Mouse (Mus musculus): ENCODE data around the gene Tent2.

Tent2 gene

DNA sequence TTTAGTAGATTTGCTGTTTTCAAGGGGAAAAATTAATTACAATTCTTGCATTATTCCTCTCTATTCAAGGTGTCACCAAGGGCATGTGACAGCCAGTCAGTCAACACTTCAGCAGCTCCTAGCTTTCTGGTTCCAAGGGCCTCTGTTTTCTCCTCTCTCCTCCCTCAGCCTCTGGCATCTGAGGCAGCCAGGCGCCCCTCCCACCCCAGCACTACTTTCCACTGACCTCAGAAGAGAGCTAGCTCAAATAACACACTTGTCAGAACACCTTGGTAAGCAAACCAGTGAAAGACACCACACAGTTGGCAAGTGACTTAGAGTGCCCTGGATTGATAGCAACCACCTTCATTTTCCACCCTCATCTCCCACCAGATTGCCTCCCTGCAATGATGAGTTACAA lies 54.1 kb downstream of the Tent2 start:
- DNase-seq = no peak

DNA sequence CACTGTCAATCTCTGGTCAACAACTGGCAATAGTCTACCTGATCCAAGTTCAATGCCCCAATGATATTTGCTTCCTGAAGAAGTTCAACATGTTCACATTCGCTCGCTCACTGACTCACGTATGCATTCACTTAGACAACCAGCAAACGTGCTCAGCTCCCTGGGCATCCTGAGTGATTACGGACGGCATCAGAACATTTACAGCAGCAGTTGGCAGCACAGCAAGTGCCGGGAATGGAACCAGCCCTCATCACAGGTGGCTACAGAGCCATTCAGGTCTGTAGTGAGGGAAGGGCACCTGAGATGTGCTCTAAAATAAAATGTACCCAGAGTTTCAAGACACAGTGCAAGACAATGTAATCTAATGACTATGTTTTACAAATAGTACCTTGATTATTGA lies 55.1 kb downstream of the Tent2 start:
- peak; percentile 59 for DNase-seq

DNA sequence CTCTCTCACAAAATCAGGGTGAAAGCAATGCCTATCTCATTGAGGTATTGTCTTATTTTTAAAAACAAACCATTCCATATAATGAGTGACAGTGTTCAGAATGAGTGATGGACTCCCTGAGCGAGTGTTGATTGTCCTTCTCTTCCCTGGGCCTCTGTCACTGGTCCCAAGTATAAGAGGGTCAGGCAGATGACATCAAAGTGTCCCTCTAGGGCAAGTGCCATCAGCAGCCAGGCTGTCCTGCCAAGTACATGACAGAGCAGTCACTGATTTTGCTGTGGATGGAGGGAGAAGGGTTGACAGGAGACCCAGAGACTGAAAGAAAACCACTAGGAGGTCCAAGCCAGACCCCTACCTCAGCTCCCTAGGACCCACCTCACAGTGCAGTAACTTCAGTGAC lies 55.9 kb downstream of the Tent2 start:
- DNase-seq = no peak

DNA sequence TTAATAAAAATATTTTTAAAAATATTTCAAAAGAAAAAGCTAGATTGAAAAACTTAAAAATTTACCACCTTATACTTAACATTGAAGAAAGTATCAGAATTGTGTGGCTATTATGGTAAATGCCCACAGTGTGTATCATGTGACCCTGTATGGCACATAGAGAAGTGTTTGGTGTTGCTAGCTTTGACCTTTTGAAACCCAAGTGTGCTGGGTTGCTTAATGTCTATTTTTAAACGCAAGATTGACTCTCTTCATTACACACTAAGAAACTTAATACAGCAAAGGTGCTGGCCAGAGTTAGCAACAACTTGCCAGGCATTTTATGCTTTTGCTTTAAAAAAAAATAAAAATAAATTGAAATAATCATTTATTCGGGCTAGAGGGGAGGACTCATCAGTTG lies 56.7 kb downstream of the Tent2 start:
- no peak for DNase-seq

DNA sequence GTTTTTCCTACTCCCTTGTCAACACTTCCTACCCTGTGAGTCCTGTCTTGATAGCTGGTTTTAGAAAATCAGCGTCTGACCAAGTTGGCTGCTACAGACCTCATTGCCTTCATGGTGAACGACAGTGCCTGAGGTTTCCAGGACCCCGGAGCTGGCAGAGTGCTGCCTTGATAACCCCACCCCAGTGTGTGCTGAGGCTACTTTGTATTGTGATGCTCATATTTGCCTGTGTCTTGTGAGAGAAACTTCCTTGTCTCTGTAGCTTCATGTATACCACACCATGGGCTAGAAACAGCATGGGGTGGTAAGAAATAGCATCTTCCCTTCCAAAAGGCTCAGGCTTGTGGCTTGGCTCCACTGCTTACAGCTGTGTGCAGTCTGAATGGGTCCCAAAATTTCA lies 61.5 kb downstream of the Tent2 start:
- DNase-seq = no peak

DNA sequence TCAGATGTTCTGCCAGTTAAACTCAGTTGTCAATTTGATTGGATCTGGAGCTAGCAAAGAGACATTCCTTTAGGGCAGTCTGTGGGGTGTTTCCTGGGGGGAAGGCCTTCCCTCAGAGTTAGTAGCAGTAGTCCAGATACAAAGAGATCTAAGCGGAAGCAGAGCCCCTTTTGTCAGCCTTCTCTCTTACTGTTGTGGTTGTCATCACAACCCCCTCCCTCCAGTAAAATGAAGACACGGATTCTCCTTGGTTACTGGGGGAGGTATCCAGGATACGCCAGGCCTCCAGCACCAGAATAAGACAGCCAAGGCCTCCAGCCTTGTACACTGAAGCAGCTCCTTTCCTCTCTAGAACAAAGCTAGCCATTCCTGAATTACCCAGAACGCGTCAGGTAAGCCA lies 63.2 kb downstream of the Tent2 start:
- DNase-seq = no peak

DNA sequence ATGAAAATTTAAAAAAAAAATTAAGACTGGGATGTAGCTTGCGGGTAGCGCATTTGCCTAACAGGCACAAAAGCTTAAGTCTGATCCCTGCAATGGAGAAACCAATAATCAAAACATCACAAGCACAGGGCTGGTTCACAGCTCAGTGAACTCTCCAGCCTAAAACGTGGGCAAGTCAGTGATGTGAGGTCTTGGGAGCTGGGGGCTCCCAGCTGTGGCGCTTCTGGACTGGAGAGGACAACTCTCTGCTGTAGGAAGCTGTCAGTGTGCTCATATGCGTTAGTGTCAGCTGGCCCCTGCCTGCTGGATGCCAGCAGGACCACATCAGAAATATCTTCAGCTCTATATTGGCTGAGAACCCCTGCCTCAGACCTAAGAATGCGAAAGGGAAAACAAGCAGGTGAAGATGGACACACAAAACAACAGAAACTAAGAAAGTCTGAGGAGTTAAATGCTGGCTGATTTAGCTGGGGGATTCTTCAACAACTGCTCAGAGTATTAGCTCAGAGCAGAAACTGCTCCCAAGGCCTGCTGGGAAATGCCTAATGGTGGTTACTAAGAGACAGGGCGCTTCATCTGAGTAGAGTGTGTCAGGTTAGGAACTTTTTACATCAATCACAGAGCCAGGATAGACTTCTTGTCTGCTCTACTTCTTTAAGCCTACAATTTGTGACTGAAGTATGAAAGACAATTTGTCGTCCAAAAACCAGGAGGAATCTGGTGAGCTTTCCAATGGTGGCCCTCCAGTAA lies 63.9 kb downstream of the Tent2 start:
- no peak for DNase-seq

DNA sequence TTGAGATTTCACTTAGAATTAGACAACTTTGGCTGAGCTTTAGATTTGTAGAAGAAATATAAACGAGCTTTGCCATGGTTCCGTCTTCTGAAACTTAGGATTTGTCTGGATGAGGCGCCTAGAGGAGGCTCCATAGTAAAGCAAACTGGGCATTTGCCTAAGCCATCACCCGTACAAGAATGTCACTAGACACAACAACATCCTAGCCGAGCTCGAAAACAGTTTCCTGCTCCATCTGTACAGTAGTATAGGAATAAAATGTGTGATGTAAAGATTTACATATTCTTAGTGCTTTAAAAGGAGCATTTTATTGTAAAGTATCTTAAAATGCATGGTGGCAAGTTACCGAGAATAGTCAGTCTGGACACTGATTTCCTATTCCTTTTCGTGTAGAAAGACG lies 69.9 kb downstream of the Tent2 start:
- DNase-seq = no peak

DNA sequence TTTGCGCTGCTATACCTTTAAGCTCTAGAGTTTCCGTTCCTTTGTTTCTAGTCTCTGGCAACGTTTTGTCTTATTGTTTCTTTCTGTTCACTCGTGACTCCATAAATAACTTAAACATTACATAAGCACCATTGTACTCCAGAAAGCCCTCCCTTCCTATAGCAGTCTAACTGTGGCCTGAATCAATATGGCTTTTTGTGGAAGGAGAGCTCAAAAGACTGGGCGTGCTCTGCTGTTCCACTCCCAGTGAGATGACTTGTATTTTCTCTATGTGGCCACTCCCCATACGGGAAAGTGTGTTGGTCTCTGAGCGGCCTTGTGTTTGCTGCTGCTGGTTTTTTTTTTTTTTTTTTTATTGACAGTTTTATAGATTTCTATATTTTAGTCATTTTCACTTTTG lies 74.9 kb downstream of the Tent2 start:
- DNase-seq = no peak

DNA sequence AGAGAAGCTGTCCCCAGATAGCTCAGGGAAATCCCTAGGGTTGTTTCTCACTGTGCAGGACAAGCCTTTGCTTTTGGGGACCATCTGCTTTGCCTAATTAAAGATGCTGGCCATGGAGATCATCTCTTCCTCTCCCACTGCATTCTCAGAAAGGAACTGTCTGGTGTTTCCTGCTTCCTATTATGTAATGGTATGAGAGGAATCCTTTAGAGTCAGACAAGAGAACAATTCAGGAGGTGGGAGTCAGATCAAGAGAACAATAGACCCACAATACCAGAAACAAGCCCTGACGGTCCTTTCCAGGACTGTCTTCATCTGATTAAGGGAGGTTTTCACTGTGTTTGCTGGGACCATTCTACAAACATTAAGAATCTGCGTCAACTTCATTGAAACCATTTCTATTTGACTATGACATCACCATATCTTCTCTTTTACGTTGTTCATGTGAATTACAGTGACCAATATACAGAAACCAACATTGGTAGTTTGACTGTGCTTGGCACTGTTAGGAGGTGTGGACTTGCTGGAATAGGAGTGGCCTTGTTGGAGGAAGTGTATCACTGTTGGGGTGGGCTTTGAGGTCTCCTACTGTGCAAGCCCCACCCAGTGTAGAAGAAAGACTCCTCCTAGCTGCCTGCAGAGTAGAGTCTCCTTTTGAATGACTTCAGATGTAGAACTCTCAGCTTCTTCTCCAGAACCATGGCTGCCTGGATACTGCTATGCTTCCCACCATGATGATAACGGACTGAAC lies 89.7 kb downstream of the Tent2 start:
- no peak for DNase-seq

DNA sequence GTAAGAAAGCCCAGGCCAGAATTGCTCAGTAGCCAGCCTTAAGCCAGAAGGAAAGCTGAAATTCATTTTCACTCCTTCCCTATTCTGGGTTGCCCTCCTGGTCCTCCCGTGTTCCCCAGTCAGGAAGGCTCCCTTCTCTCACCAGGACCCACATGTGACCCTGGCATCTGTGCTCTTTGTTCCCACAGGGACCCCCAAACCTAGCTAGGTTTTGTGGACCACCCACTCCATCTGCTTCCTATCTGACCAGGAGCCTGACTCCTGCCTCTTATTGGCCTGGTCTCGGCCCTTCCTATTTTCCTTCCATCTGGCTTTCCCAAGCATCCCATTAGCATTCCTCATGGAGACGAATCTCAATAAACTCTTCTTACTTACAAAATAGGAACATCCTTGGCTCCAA lies 93.6 kb downstream of the Tent2 start:
- DNase-seq = no peak

DNA sequence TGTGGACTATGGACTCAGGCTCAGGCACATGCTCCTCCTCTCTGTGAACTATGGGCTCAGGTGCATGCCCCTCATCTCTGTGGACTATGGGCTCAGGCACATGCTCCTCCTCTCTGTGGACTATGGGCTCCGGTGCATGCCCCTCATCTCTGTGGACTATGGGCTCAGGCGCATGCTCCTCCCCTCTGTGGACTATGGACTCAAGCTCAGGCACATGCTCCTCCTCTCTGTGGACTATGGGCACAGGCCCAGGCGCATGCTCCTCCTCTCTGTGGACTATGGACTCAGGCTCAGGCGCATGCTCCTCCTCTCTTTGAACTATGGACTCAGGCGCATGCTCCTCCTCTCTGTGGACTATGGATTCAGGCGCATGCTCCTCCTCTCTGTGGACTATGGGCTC lies 95.5 kb downstream of the Tent2 start:
- DNase-seq = no peak
